8 mouse cellular contexts compared by ENCODE assay signal in the genomic region with DNA sequence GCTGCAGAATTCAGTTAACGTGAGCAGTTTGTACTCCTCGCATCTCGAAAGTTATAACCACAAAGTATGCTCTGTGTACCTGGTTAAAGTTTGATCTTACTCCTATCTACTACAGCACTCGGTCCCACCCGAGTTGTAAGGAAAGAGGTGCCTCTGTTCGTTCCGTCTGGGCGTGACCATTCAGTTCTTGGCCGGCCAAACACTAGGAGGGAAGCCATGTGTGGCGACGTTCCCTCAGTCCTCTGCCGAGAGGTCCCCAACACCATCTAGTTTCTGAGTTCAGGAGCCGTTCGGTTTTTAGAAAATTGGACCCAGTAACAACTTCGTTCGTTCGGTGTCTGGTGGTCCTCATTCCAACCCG. TPM values are rescaled to one million over a fixed set of nuclear protein-coding genes. Genes with fewer than 3 reads are reported as not detected.
DNase-seq lines count a peak whose midpoint lies in the region; ATAC-seq and TF ChIP-seq lines count a peak whose summit lies in the region.

No protein-coding gene starts in this region.

- TF ChIP-seq CTCF in spleen, adult 2 months (IDR thresholded peaks at IDR 0.05; ENCODE audit: extremely low read depth, insufficient read depth, insufficient read length, insufficient replicate concordance) = no peak

- H3K9me3 ChIP-seq in forebrain, embryonic 13.5 days (replicated peaks) = no peaks in the 10 kb centered on the region
- H3K9me3 ChIP-seq in limb, embryonic 15.5 days = no peaks in the 10 kb centered on the region
- H3K9me3 ChIP-seq in stomach, embryonic 14.5 days (ENCODE audit: control insufficient read depth, low read depth, low read length) = no peaks in the 10 kb centered on the region

- peaks cover 10% of the 10 kb centered on the region for H3K36me3 ChIP-seq in spleen, adult 2 months (ENCODE audit: control insufficient read depth, insufficient read depth, low read length)
- peaks cover 32% of the 10 kb centered on the region for H3K36me3 ChIP-seq in forebrain, embryonic 13.5 days (ENCODE audit: poor library complexity, severe bottlenecking)
- H3K36me3 ChIP-seq in limb, embryonic 15.5 days = peaks cover 30% of the 10 kb centered on the region
- H3K36me3 ChIP-seq in stomach, embryonic 14.5 days (ENCODE audit: control insufficient read depth, insufficient read depth, low read length) = peaks cover 19% of the 10 kb centered on the region

- TF ChIP-seq POLR2A in spleen, adult 2 months (IDR thresholded peaks at IDR 0.05; ENCODE audit: low read depth, low read length) = no peak

- no peaks in the 10 kb centered on the region for H3K27me3 ChIP-seq in spleen, adult 2 months (ENCODE audit: control insufficient read depth, insufficient read depth, low read length)
- H3K27me3 ChIP-seq in forebrain, embryonic 13.5 days = no peaks in the 10 kb centered on the region
- no peaks in the 10 kb centered on the region for H3K27me3 ChIP-seq in limb, embryonic 15.5 days
- no peaks in the 10 kb centered on the region for H3K27me3 ChIP-seq in stomach, embryonic 14.5 days (ENCODE audit: control insufficient read depth, insufficient read depth, low read length)

- H3K4me1 ChIP-seq in spleen, adult 2 months (ENCODE audit: control insufficient read depth, insufficient read depth, insufficient read length) = peaks cover 3% of the 10 kb centered on the region; the same call in 1 of the 2 replicates
- peaks cover 18% of the 10 kb centered on the region for H3K4me1 ChIP-seq in forebrain, embryonic 13.5 days
- H3K4me1 ChIP-seq in limb, embryonic 15.5 days = peaks cover 16% of the 10 kb centered on the region
- H3K4me1 ChIP-seq in stomach, embryonic 14.5 days (ENCODE audit: control insufficient read depth, insufficient read depth, low read length) = peaks cover 9% of the 10 kb centered on the region; the same call in 1 of the 2 replicates

- H3K9ac ChIP-seq in forebrain, embryonic 13.5 days = peak overlapping the region; percentile 91
- peak overlapping the region; percentile 99; the same call in 1 of the 2 replicates for H3K9ac ChIP-seq in limb, embryonic 15.5 days
- H3K9ac ChIP-seq in stomach, embryonic 14.5 days (replicated peaks; ENCODE audit: low read depth, low read length) = peak overlapping the region; percentile 96

- WGBS in spleen, adult 2 months = 41% methylated on average over 18 of the region's 18 CpGs
- 35% methylated on average over 18 of the region's 18 CpGs for WGBS in forebrain, embryonic 13.5 days
- WGBS in limb, embryonic 15.5 days = 42% methylated on average over 18 of the region's 18 CpGs
- WGBS in stomach, embryonic 14.5 days = 36% methylated on average over 18 of the region's 18 CpGs

- H3K27ac ChIP-seq in spleen, adult 2 months (ENCODE audit: insufficient read depth, low read length) = 0 out of 2 replicates have a peak overlapping the region, but pooled peaks have one; percentile 96
- peak overlapping the region; percentile 81; the same call in 1 of the 2 replicates for H3K27ac ChIP-seq in forebrain, embryonic 13.5 days
- H3K27ac ChIP-seq in limb, embryonic 15.5 days = peak overlapping the region; percentile 95
- H3K27ac ChIP-seq in stomach, embryonic 14.5 days (ENCODE audit: low read length) = peak overlapping the region; percentile 68

- no peak for ATAC-seq in forebrain, embryonic 13.5 days
- no peak for ATAC-seq in limb, embryonic 15.5 days (ENCODE audit: insufficient number of reproducible peaks, low FRiP score, low TSS enrichment, low read depth)
- ATAC-seq in stomach, embryonic 14.5 days (ENCODE audit: insufficient number of reproducible peaks, insufficient read depth, low FRiP score, low read depth) = peak; percentile 33

- H3K4me2 ChIP-seq in forebrain, embryonic 13.5 days = peak overlapping the region; percentile 77
- peak overlapping the region; percentile 71 for H3K4me2 ChIP-seq in limb, embryonic 15.5 days
- H3K4me2 ChIP-seq in stomach, embryonic 14.5 days (replicated peaks; ENCODE audit: low read depth, low read length) = peak overlapping the region; percentile 66

- intact Hi-C loops in left cerebral cortex, postnatal 36 days (cut with DNase I) = no loop called here

- H3K4me3 ChIP-seq in spleen, adult 2 months (ENCODE audit: extremely low read depth, insufficient read depth, insufficient read length) = peak overlapping the region; percentile 94
- peak overlapping the region; percentile 72 for H3K4me3 ChIP-seq in forebrain, embryonic 13.5 days
- H3K4me3 ChIP-seq in limb, embryonic 15.5 days = peak overlapping the region; percentile 99
- H3K4me3 ChIP-seq in stomach, embryonic 14.5 days (ENCODE audit: low read depth, low read length) = peak overlapping the region; percentile 98

- DNase-seq in spleen, adult 2 months (ENCODE audit: low read depth in 1 of 2, low spot score in 2 of 2) = no peak
- no peak for DNase-seq in spleen, postnatal 4 days (ENCODE audit: low spot score in 2 of 2)
- DNase-seq in left cerebral cortex, postnatal 36 days (ENCODE audit: low spot score in 2 of 2) = no peak
- DNase-seq in cerebellum, postnatal 36 days = no peak
- no peak for DNase-seq in kidney, postnatal 14 days

RNA-seq across cellular contexts. Expression of gene Supv3l1, which starts 0.7 kb away (rescaled TPM):
- polyA plus RNA-seq in spleen, adult 2 months (2012; rRNA removed) = 8.0 and 10.4 TPM in 2 replicates
- polyA plus RNA-seq in forebrain, embryonic 13.5 days (2015; fragmentation: Nextera tagmentation; extraction: Ambion mirVana) = 24.2 and 25.5 TPM in 2 replicates
- polyA plus RNA-seq in limb, embryonic 15.5 days (2015; fragmentation: Nextera tagmentation; extraction: Ambion mirVana) = 22.6 and 22.8 TPM in 2 replicates
- polyA plus RNA-seq in stomach, embryonic 14.5 days (2014; fragmentation: Nextera tagmentation; extraction: Ambion mirVana) = 25.5 and 25.8 TPM in 2 replicates
- total RNA-seq in left cerebral cortex, postnatal 36 days (2021) = 10 to 100 TPM; 20.1 to 28.0 TPM

RNA-seq across cellular contexts. Expression of gene 4930507D05Rik, which starts 1.0 kb away (rescaled TPM):
- not detected in 2 replicates for polyA plus RNA-seq in spleen, adult 2 months (2012; rRNA removed)
- 0.70 and 0.94 TPM in 2 replicates for polyA plus RNA-seq in forebrain, embryonic 13.5 days (2015; fragmentation: Nextera tagmentation; extraction: Ambion mirVana)
- polyA plus RNA-seq in limb, embryonic 15.5 days (2015; fragmentation: Nextera tagmentation; extraction: Ambion mirVana) = 0.35 and 0.37 TPM in 2 replicates
- 0.71 and 0.90 TPM in 2 replicates for polyA plus RNA-seq in stomach, embryonic 14.5 days (2014; fragmentation: Nextera tagmentation; extraction: Ambion mirVana)
- 1 to 10 TPM; 1.7 to 2.0 TPM for total RNA-seq in left cerebral cortex, postnatal 36 days (2021)

RNA-seq across cellular contexts. Expression of gene Hkdc1, which starts 28.0 kb away (rescaled TPM):
- polyA plus RNA-seq in spleen, adult 2 months (2012; rRNA removed) = 0.04 and 0.06 TPM in 2 replicates
- 0.24 and 0.34 TPM in 2 replicates for polyA plus RNA-seq in forebrain, embryonic 13.5 days (2015; fragmentation: Nextera tagmentation; extraction: Ambion mirVana)
- 2.4 and 3.2 TPM in 2 replicates for polyA plus RNA-seq in limb, embryonic 15.5 days (2015; fragmentation: Nextera tagmentation; extraction: Ambion mirVana)
- 2.0 and 2.2 TPM in 2 replicates for polyA plus RNA-seq in stomach, embryonic 14.5 days (2014; fragmentation: Nextera tagmentation; extraction: Ambion mirVana)
- 10 to 100 TPM in 1 of 2 experiments, 1 to 10 TPM in 1; 9.9 to 12.0 TPM for total RNA-seq in left cerebral cortex, postnatal 36 days (2021)

RNA-seq across cellular contexts. Expression of gene Vps26a, which starts 36.3 kb away (rescaled TPM):
- 4.0 and 5.6 TPM in 2 replicates for polyA plus RNA-seq in spleen, adult 2 months (2012; rRNA removed)
- polyA plus RNA-seq in forebrain, embryonic 13.5 days (2015; fragmentation: Nextera tagmentation; extraction: Ambion mirVana) = 83.0 and 86.0 TPM in 2 replicates
- 75.1 and 76.1 TPM in 2 replicates for polyA plus RNA-seq in limb, embryonic 15.5 days (2015; fragmentation: Nextera tagmentation; extraction: Ambion mirVana)
- 75.6 and 77.9 TPM in 2 replicates for polyA plus RNA-seq in stomach, embryonic 14.5 days (2014; fragmentation: Nextera tagmentation; extraction: Ambion mirVana)
- 10 to 100 TPM; 45.8 to 53.8 TPM for total RNA-seq in left cerebral cortex, postnatal 36 days (2021)
